Mouse (Mus musculus) ZHBTc4 (cell line): ENCODE measurements at regions not wholly inside any gene's neighbourhood (a gene's known extent, or its start where the extent isn't known, plus 50 kb on each side); places are given as distances from the start of the nearest gene placed in this dataset.

Source experiments
- DNase-seq: peaks from one replicate; pipeline ENCODE4 v3.0.0-alpha.2; 2011; ENCODE audit warnings: low read depth, low spot score

DNA sequence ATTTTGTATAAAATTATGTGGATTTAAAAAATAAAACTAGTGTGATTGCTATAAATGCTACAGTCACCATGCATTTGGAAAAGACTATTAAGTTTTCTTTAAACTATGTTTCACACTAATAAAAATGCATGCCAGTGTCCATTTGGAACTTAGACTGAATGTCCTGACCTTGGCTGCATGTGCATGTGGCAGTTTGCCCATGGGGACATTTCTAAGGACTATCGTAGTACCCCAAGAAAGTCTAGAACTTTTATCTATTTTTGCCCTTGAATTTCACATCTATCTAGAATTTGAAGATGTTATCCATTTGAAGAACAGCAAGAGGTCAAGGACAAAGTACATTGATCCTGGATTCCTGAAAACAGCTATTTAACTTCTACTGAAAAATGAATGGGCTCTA, 745.9 kb downstream of the Tmem182 start:
- no peak for DNase-seq

DNA sequence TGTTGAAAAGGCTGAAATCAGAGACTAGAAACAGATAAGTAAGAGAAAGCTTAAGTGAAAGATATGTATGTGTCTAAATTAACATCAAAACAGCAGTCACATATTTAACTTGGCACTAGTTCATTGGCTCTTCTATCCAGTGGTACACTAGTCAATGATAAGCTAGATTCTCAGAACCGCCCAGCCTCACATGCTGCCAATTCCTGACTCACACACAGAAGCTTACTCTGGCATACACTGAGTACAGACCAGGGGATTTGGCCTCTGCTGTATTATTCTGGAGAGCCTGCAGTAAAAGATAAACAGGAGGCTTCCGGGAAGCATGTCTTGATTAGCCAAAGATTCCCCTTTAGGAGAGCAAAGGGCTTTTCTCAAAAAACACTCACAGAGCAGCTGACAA, 750.2 kb downstream of the Tmem182 start:
- DNase-seq = no peak

DNA sequence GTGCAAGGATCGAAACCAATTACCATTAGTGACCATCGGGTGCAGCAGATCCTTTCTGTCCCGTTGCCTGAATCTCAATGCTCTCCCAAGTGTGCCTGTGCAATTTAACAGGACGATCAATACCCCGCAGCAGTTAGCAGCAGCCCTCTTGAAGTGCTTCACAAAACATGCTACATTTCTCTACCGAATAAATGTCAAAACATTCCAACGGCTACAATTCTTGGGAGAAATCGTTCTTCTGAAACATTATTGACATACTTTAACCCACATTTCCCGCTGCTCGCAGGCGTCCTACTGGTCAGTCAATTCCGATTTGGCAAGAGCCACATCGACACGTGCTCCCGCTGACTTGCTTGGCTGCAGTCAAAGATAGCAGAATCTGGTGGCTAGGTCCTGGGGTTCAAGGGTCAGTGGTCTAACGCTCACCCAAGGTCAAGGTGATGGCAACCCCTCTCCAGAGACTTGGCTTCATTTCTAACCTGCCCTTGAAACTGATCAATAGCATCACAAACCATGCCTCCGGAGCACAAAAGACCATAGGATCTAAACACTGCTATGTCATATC, 753.8 kb downstream of the Tmem182 start:
- no peak for DNase-seq

DNA sequence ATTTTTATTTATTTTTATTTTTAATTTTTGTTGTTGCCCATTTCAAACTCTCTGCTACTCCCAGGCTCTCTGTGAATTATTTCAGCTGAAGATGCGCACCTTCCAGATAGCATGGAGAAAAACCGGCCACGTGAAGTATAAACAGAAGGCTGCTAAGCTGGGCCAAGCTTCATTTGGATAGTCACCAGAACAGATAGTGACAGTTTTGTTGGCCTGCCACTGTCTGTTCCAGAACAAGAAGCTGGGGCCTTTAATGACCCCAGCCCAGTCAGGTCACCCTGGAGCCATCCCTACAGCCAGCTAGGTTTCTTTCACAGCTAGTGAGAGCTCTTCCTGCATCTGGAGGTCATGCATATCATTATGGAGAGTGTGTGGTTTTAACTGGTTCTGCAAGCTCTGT, 754.6 kb downstream of the Tmem182 start:
- DNase-seq = no peak

DNA sequence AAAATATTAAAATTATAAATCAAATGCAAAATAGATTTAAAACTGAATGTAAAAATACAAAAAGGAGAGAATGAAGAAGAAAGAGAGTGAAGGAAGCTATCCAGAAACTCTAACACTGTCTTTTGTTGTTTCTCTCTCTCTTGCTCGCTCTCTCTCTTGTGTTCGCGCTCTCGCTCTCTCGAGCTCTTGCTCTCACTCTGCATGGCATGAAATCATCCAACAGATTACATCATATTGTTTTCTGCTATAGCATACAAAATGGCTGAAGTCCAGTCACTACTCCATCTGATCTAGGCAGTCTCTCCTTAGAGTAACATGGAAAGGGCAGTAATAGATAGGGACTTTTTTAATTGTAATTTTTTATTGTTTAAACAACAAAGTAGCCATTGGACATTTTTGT, 798.1 kb downstream of the Tmem182 start:
- no peak for DNase-seq

DNA sequence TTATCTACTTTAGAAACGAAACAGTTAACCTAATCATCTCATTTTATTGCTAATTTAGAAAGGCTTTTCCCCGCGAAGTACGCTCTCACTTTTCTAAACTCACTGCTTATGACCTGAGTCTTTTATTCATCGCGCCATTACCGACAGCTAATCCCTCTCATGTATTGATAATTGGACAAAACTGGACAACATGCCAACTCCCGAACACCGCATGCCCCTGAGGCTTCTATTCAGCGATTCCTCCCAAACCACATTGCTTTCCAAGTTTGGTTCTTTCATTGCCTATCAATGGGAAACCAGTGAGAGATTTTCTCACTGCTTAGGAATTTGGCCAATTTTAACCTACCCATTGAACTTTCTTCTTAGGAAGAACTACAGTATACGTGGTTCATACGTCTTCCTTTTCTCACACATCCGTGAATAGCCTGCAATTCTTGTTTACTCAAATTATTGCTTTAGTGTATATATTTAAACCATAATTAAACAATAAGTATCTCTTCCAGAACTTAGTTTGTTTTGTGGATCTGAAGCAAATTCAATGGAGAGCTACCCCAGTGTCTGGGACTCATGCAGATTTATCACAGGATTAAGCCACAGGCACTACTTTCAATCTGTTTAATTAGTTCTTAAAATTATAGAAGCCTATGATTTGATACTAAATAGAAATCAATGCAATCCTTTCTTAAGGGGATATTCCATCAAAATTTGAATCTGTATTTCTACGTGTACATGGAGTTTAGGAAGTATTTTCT, 799.8 kb downstream of the Tmem182 start:
- no peak for DNase-seq

DNA sequence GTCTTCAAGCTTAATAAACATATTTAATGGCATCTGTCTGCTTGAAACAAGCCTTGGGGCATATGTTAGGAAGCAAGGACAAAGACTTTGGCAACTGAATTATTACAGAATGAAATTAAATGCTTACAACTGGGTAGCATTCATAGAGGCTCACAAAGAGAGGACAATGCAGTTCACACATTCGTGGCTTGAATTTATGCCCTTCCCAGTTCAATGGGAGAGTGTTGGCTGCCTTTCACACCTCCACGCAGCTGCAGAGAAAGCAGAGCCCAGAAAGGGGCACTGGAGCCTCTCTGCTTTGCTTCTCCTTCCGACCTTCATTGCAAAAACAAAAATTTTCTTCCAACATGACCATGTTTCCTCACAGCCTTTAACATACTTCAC, 800.3 kb downstream of the Tmem182 start:
- DNase-seq = no peak

DNA sequence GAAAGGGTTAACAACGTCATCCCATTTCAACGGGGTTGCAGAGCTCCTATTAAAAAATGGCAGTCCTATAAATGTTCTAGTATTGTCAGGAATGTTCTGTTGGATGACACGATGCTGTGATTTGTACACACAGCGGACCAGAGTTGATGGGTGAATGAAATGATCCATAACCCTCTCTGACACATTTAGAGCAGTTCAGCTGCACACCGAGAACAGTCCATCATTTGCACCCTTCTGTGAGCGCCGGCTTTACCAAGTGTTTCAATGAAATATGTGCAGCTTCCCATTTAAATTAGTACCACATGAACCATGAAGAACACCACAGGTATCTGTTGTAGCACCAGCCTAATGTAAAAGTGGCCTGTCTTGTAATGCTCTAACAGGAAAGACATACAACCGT, 805.4 kb downstream of the Tmem182 start:
- no peak for DNase-seq

DNA sequence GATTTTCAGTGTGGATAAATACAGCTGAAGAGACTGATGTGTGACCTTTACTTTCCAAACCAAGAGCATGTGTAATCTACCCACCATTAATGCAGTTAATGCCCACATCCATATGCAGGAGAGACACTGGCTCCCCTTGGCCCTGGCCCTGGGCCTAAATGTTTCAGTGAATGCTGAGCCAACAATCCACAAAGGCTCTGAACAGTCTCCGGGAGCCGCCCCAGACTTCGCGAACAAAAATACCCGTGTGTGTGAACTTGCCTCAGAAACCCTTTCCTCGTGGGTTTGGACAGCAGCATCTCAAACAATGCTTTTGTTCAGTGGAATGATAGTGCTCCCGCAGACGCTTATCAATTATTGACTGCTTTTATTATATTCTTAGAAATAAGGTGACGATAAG, 846.4 kb downstream of the Tmem182 start:
- DNase-seq = no peak

DNA sequence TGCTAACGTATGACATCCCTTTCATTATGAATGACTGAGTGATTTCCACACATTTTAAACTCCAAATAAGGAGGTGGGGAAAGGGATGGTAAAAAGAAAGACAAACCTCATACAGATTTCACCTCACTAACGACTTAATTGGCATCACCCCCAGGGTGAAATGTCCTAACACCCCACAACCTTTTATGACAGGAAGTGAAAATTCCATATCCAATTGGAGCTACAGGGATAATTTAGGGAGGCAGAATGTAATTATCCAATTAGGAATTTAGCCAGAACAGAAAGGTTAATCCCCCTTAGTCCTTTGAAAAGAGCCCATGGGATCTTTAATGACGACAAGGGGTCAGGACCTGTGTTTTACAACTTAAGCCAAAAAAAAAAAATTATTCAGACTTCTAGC, 846.8 kb downstream of the Tmem182 start:
- no peak for DNase-seq

DNA sequence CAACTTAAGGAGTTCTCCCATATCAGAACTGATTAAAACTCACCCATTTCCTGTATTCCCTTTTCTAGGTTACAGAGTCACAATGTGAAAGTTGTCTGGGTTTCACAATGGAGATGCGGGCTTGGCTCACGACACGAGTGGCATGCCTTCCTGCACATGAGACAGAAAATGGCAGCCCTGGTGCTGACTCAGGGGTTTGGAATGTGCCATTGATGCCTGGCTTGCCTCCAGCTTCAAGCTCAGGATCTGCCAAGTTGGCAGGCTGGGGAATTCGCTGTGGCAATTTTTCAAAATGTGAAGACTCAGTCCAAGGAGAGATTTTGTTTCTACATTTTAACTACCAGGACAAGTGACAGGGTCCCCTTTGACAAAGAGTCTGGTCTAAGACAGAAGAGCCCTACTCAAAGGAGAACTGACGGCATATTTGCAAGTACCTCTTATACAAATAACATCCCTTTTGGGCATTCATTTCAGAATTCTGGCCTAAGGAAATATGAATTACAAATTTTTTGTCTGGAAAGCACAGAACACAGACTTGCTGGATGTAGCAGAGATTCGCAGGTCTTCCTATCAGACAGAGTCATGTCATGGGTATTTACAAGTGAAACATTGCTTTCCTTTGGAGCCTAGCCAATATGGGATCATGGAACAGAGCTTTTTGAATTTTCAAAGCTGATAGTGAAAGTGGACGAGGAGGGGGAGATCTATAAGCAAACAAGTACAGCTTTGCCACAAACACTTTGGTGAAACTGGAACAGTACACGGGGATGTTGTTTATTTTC, 847.4 kb downstream of the Tmem182 start:
- DNase-seq = peak; percentile 12

DNA sequence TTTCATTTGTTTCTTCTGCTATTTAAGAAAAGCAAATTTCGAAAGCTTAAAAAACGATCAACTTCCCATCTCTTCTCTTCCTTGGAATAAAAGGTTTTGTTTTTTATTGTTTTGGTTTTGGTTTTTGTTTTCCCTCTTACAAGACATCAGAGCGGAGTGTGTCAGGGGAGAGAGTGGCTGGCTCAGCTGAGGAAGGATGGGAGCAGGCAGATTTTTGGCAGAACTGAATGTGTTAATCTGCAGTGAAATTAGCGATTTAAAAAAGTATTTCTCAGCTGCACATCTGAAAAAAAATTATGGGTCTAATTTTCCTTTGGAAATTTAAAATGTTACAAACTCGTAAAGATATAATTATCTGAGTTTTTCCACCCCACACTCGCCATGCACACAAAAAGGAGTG, 868.7 kb downstream of the Tmem182 start:
- no peak for DNase-seq

DNA sequence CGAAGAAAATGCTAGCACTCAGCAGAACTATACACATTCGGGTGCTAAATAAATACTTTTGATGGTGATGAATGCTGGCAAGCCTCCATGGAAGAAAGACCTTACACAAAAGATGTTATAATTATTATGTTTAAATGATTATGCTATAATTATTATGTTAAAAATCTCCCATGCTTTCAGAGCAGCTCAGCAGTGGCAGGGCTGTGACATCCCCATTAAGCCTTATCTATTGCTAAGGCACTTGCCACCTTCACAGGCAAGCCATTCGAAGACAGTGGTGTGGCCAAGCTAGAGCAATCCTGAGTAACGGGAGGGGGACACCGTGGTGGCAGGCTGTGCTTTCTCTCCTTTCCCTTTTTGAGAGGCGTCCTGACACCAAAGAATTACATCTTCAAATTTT, 869.9 kb downstream of the Tmem182 start:
- no peak for DNase-seq

DNA sequence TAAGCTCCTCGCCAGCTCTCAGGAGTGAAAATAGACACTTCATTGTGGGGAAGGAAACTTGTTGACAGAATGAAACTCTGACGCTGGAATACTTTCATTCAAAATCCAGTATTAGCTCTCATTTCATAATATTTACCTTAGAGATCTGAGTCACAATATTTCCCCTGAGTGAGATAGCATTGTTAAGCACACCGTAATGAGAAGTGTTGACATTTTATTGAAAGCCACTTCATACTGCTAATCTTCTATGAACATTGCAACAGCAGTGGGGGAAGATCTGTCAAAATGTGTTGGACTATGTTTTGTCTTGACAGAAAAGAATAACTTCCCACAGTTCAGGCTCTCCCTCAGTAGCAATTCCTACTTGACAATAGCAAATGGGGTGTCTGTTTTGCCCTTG, 900.3 kb downstream of the Tmem182 start:
- no peak for DNase-seq

DNA sequence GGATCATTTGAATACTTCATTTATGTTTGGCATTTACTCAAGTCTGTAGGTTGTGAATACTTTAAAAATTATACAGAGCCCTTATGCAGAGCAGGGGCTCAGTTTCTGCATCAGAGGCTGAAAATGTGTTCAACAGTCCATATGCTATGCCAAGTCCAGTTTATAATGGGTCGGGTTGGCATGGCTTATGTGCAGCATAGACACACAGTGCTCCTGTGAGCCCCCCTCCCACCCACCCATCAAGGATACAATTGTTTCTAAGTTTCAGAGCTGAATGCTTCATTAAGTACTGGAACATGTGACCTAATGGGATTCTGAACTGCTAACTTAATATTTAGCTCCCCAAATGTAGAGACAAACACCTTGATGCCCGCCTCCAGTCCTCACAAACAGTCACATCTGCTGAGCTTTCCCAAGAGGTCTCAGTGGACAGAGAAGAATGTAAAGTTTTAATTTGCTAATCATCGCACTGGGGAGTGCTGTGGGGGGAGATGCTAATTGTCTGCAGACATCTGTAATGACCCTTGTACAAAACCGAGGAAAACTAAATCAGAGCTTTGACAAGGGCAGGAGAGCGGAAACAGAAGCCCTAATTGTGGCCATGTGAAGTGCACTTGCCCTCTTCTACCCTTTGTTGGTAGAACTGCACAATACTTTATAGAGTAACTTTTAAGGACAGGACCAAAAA, 937.4 kb downstream of the Tmem182 start:
- no peak for DNase-seq

DNA sequence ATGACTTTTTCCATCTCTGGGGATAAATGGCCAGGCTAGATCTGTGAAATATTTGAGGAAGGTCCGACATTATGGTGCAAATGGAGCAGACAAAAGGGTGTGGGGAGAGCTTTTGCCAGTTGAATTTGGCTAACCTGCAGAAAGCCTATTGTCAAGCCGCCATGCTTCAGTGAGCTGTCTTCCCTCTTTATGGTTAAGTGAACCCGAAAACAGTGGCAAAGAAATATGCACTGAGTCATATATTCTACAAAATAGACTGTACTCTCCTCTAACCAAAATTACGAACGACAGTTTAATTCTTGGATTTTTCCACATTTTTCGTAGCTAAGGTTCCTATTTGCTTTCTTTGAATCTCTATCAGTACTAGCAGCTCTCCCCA, 937.9 kb downstream of the Tmem182 start:
- no peak for DNase-seq

DNA sequence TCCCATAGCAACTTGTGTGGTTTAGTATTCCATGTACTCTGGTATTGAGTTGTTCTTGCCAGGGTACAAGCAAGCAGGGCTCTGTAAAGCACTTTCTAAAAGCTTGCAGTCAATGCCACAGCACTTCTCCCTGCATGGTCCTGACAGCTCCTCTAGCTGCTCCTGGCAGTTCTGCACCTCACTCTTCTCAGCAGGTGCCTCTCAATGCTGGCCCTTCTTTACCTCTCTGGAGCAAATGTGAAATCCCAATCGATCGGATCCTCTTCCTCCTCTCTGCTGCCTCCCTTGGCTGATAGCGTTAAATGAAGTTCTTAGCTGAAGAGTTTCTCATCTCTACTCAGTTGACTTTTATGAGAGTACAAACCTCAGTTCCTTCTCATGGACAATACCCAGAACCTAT, 939.1 kb downstream of the Tmem182 start:
- no peak for DNase-seq

DNA sequence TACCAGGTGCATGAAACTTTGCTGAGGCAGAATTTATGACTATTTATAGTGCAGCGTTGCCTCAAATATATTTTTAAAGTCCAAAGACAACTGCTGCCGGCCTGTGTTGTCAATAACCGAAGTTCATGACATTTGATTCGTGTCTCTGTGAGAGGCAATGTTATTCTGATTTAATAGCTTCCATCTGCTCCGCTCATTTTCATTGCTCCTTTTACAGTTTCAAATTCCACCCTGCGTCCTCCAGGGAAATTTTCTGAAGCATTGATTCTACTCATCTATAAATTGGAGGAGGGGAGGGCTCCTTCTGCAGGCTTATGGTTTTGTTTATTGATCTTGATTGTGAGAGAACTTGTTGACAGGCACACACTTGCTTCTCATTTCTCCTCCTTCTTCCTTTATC, 936.2 kb upstream of the Pou3f3 start:
- no peak for DNase-seq
